Mouse (Mus musculus) kidney, adult 8-10 months (tissue): ENCODE results near the gene Fam214a.

Experiments used
- DNase-seq, 2 experiments: peaks; one replicate each; pipeline ENCODE4 v3.0.0; 2022

Fam214a gene

GRCm38 (mm10) chr9:74952756-74953247 is at the start of gene Fam214a:
TSS of gene Fam214a (plus strand) at chr9:74952884.
- peak; percentile 94 to 95 for DNase-seq

- DNase-seq = peak; percentile 69 to 81
Observed at GRCm38 (mm10) chr9:74904866-74905508, 47.7 kb upstream of the Fam214a start.

- no peak for DNase-seq
Observed at GRCm38 (mm10) chr9:74906951-74907350, 45.7 kb upstream of the Fam214a start.

- no peak for DNase-seq
Observed at GRCm38 (mm10) chr9:74909245-74909644, 43.4 kb upstream of the Fam214a start.

- no peak for DNase-seq
Observed at GRCm38 (mm10) chr9:74910226-74910759, 42.4 kb upstream of the Fam214a start.

- no peak for DNase-seq
Observed at GRCm38 (mm10) chr9:74911430-74911829, 41.3 kb upstream of the Fam214a start.

- no peak for DNase-seq
Observed at GRCm38 (mm10) chr9:74911919-74912318, 40.8 kb upstream of the Fam214a start.

- no peak for DNase-seq
Observed at GRCm38 (mm10) chr9:74912619-74913376, 39.9 kb upstream of the Fam214a start.

GRCm38 (mm10) chr9:74915611-74916010 is 37.1 kb upstream of the Fam214a start:
- peak; percentile 41 to 47 for DNase-seq

GRCm38 (mm10) chr9:74920450-74920849 is 32.2 kb upstream of the Fam214a start:
- DNase-seq = no peak

GRCm38 (mm10) chr9:74921422-74921821 is 31.3 kb upstream of the Fam214a start:
- DNase-seq = peak; percentile 60 to 62

GRCm38 (mm10) chr9:74922884-74923283 is 29.8 kb upstream of the Fam214a start:
- DNase-seq = no peak

GRCm38 (mm10) chr9:74923291-74923977 is 29.2 kb upstream of the Fam214a start:
- peak; percentile 74 to 75 for DNase-seq

- DNase-seq = no peak
Observed at GRCm38 (mm10) chr9:74925220-74925769, 27.4 kb upstream of the Fam214a start.

- peak; percentile 60 to 72 for DNase-seq
Observed at GRCm38 (mm10) chr9:74929981-74930423, 22.7 kb upstream of the Fam214a start.

GRCm38 (mm10) chr9:74930653-74931052 is 22.0 kb upstream of the Fam214a start:
- no peak for DNase-seq

- no peak for DNase-seq
Observed at GRCm38 (mm10) chr9:74935289-74935688, 17.4 kb upstream of the Fam214a start.

GRCm38 (mm10) chr9:74937761-74938160 is 14.9 kb upstream of the Fam214a start:
- DNase-seq = no peak

GRCm38 (mm10) chr9:74938670-74939534 is 13.8 kb upstream of the Fam214a start:
- DNase-seq = peak; percentile 67 to 75

- no peak for DNase-seq
Observed at GRCm38 (mm10) chr9:74946713-74947402, 5.8 kb upstream of the Fam214a start.

GRCm38 (mm10) chr9:74951491-74951890 is 1.2 kb upstream of the Fam214a start:
- DNase-seq = no peak
